Mouse (Mus musculus) kidney, postnatal 14 days (tissue): Measurements from ENCODE around the gene Csnk1d.

Experiments used
- DNase-seq: peaks from one replicate; pipeline ENCODE4 v3.0.0; 2022; ENCODE audit warnings: mixed read lengths

Csnk1d gene

DNA sequence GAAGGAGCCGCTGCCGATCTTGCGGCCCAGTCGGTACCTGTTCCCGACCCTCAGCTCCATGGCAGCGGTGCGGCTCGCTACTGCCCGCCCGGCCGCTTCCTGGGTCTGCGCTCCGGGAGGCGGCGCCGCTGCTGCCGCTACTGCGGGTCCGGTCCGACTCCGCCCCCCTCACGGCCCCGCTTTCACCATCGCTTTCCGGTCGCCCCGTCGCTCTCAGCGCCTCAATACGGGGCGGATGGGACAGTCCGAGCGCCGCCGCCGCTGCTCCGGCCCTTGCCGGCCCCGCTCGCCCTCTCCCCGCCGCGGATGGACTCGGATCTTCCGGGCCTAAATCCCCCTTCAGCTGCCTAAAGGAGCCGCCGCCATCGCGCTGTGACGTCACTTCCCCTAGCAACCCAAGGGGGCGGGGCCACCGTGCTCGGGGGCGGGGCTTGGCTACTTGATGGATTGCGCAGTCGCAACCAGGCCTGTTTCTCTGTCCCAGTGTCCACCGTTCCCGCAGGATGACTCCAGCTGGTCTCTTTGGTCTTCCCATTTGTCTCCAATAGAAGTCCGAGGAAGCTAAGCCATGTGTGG is at the start of gene Csnk1d:
Gene Csnk1d, minus strand, starts transcription at position 380 of the 576 bp plus-strand sequence.
- peak; percentile 99 for DNase-seq

- no peak for DNase-seq
Observed at GRCm38 (mm10) chr11:121039302-121039701, 48.2 kb upstream of the Csnk1d start, which contains the start of gene Cd7. Cd7 (minus strand) TSS chr11:121039418.

- DNase-seq = no peak
Observed at GRCm38 (mm10) chr11:121038366-121039240, 47.5 kb upstream of the Csnk1d start.

DNA sequence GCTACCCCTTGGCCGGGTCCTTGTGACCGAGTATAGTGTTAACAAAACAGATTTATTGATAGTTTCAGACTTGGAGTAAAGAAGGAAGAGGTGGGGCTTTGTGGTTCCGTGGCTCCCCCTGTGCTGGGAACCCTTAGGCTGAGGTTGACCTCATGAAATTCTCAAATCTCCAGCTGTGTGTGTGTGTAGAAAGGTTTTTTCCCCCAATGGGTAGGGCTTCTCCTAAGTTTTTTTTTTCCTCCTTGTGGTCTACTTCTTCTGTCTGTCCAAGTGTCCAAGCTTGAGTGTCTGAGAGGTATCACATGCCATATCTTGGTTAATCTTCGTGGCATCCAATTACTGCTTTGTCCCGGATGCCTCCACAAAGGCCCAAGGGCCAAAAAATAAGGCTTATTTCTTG is 42.0 kb upstream of the Csnk1d start:
- DNase-seq = no peak

- DNase-seq = no peak
Observed at GRCm38 (mm10) chr11:121027259-121027658, 36.1 kb upstream of the Csnk1d start.

GRCm38 (mm10) chr11:121024163-121024562 is 33.0 kb upstream of the Csnk1d start:
- DNase-seq = no peak

- no peak for DNase-seq
Observed at GRCm38 (mm10) chr11:121019501-121019900, 28.4 kb upstream of the Csnk1d start.

DNA sequence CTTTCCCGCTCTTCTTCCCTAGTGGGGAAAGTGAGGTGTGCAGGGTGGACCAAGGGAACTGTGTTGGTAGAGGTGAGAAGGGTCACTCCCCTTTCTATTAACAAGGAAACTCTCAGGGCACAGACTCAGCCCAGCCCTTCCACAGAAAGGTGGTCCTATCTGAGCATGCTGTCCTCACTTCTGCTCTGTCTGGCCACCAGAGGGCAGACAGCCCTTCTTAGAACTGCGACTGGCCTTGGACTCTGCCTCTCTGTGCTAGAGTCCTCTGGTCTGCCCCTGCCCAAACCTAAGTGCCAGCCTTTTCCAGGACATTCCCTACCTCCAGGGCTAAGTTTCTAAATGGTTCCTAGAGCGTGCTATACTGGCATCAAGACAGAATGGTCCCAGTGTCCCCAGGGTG is 26.6 kb upstream of the Csnk1d start:
- DNase-seq = peak; percentile 84

GRCm38 (mm10) chr11:121015472-121015871 is 24.3 kb upstream of the Csnk1d start:
- no peak for DNase-seq

DNA sequence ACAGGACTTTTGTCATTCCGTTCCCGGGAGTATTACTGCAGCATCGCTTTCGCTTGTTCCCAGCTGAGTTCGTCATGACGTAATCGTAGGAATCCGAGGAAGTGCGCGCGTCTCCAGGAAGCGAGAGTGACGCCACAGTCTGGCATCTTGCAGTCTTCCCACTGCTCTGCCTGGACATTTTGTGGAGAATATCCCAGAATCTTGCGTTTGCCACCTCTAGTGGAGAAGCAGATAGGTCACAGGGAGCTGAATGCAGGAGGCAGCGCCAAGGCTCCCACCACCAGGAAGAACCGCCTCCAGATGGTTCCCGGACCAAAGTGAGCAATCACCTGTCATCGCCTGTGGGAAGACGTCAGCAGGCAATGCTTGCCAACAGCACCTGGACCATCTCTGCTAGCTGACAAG is 23.8 kb upstream of the Csnk1d start:
- DNase-seq = peak; percentile 42

- DNase-seq = no peak
Observed at GRCm38 (mm10) chr11:121013656-121014055, 22.5 kb upstream of the Csnk1d start.

GRCm38 (mm10) chr11:121010044-121010755 is 19.1 kb upstream of the Csnk1d start:
- DNase-seq = no peak

DNA sequence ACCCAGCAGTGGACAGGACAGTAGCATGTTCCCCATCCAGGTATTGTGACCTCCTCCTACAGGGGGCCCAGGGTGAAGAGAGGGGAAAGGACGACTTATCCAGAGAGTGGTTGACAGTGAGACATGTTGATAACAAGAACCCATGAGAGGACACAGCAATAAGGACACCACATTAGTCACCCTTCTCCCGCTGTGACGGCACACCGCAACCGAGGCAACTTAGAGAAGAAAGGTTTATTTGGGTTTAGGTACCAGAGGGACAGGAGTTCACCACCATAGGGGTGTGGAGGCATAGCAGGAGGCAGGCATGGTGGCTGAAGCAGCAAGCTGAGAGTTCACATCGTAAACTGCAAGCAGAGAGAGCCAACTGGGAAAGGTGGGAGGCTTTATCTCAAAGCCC is 15.1 kb upstream of the Csnk1d start:
- DNase-seq = no peak

DNA sequence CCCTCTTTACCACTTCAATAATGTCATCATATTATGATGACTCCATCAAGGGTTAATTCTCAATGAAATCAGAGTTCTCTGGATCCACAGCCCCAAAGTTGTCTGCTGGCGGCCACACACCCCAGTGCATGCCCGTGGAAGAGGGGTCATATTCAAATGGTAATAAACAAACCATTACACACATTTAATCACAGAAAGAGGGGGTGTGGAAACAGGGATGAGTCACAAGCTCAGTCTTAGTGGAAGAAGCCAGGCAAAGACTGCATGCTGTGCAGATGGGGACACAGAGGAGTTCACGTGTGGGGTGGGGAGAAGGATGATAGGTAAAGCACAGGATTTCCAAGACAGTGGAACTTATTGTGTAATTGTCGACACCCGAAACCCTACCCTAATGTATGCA is 13.2 kb upstream of the Csnk1d start:
- no peak for DNase-seq

- DNase-seq = peak; percentile 50
Observed at GRCm38 (mm10) chr11:121001966-121002365, 10.8 kb upstream of the Csnk1d start.

- DNase-seq = no peak
Observed at GRCm38 (mm10) chr11:120994741-120995140, 3.6 kb upstream of the Csnk1d start.

DNA sequence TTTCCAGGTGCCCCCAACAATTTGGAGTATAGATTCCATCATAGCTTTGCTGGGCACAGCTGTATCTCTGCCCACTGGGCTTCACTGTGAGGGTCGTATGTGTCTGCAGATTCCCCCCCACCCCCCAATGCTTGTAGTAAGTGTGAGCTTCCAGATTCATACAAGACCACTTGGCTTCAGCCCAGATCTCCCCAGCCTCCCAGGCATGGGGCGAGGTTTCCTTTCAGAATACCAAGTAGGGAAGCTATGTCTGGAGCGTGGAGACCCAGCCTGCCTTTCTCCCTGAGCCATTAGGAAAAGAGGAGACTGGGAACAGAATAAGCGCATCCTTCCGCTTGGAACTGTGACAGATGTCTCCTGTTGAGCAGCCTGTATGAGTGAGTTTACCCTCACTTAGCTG is 2.5 kb upstream of the Csnk1d start:
- DNase-seq = peak; percentile 23

GRCm38 (mm10) chr11:120993080-120993479 is 1.9 kb upstream of the Csnk1d start:
- no peak for DNase-seq

- DNase-seq = no peak
Observed at GRCm38 (mm10) chr11:120991791-120992190, 661 bp upstream of the Csnk1d start.

DNA sequence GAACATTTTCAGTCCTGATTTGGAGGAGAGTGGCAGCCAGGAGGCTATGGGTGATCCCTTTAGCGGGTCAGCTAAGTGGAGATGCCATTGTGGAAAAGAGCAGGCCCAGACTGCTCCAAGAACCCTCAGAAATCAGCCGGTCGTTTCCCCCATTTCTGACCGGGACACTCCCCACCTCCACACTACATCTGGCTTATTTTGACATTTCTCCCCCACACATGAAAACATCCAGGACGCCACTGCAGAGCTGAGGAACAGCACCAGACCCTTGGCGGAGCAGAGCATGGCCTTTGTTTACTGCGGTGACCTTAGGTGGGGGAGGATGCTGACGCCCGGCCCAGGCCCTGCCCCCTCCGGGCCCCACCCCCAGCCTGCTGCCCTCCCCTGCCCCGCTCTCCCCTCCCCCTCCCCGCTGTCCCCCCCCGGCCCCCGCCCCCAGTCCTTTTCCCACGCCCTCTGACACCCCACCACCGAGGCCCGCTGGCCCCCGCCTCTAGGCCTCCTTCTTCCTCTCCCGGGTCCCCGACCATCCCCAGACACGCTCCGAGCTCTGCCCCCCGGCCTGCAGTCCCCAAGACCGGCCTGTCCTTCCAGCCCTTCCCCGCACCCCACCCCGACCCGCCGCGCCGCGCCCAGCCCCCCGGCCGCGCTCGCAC is 876 bp downstream of the Csnk1d start:
- DNase-seq = peak; percentile 78

DNA sequence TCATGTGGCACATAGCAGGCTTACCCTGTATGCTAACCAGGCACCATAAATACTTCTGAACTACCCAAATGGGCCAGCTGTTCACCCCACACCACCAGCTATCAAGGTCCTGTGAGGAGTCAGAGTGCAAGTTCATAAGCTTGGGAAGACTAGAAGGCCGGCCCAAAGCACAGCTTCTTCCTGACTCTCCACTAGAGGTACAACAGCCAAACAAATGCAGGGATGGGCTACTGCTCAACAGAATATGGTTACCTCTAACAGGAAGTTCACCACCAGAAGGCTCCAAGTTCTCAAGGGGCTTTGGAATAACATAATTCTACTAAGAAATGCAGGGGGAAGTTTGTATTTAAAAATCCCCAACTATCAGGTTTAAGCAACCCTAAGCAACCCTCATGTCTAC is 1.6 kb downstream of the Csnk1d start:
- DNase-seq = no peak

GRCm38 (mm10) chr11:120988410-120988809 is 2.7 kb downstream of the Csnk1d start:
- no peak for DNase-seq

GRCm38 (mm10) chr11:120987608-120988007 is 3.5 kb downstream of the Csnk1d start:
- DNase-seq = no peak
